Mouse (Mus musculus) thymus, adult 18-20 months (tissue): ENCODE measurements at regions not wholly inside any gene's neighbourhood (a gene's known extent, or its start where the extent isn't known, plus 50 kb on each side); places are given as distances from the start of the nearest gene placed in this dataset.
A peak's percentile ranks its signal among the peaks of the same experiment; 100 is the strongest.
"Not testable (repeated sequence)": the region's sequence is repeated elsewhere in the genome, so short reads cannot be mapped to it uniquely, and the experiment has no call there.

Experiments
- DNase-seq, 2 experiments: peaks; one replicate each; pipeline ENCODE4 v3.0.0; 2022; ENCODE audit warnings: mixed read lengths in 2 of 2

DNA sequence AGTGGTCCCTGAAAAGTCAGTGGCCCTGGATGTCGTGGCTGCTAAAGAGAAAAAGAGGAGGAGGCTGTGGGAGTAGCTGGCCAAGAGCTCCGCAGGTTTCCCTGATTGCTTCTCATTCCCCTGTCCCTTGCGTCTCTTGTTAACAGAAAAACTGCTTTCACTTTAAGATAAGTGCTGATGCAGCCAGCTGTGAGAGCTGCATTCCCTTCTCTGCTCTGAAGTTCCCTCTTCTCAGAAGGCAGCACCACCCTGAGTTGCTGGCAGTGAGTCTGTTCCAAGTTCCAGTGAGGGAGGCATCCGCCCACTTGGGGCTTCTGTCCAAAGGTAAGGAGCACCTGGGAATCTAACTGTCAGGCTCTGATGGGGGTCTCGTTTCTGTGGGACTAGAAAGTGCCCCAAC, 63.5 kb downstream of the Olfr693 start:
- DNase-seq = not testable (repeated sequence)

- no peak for DNase-seq
These were observed 67.7 kb downstream of the Olfr693 start for GRCm38 (mm10) chr7:106612723-106613122.

DNA sequence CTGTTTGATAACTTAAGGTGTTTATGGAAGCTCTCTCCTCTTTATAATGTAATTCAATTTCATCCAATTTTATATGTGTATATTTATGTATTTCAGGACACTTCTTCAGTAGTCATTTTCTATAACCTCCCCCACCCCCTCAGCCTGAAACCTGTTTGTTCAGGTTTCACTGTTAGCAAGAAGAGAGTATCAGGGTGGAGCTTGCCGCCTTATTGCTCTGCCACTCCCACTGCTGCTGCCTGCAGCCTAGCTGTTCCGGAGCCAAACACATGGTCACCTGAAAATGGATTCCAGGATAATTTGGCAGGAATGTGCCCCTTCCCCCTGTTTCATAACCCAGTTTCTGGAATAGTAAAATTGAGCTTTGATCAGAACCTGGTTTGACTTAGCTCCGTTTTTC, 100.0 kb downstream of the Olfr693 start:
- DNase-seq = no peak

DNA sequence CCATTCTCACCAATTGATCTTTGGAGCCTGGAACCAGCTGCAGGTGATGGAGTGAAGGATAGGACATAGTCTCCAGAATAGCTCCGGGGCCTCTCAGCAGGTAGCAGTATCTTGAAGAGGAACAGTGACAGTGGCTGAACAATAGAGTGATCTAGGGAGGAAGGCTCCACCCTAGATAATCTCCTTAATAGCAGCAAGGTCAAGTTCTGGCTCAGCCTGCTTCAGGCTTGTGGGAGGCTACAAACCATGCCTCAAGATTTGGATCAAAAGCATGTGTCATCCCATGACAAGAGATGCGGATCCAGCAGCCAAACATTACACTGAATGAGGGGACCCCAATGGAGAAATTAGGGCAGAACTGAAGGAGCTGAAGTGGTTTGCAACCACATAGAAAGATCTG, 112.1 kb downstream of the Olfr693 start:
- not testable (repeated sequence) for DNase-seq

- no peak for DNase-seq
These were observed 129.4 kb downstream of the Olfr693 start for GRCm38 (mm10) chr7:106550881-106551575.

- DNase-seq = not testable (repeated sequence)
These were observed 150.8 kb downstream of the Olfr693 start for GRCm38 (mm10) chr7:106529433-106530102.

GRCm38 (mm10) chr7:106529023-106529422, 151.4 kb downstream of the Olfr693 start:
- peak in 1 of 2 experiments; percentile 15 for DNase-seq

- no peak for DNase-seq
These were observed 185.5 kb downstream of the Olfr693 start for GRCm38 (mm10) chr7:106494851-106495250.
